Mouse (Mus musculus) MEL (cell line): ENCODE data around the gene Gm8797. TPM values are rescaled to one million over a fixed set of nuclear protein-coding genes. Genes with fewer than 3 reads are reported as not detected.

Source experiments
- DNase-seq: peaks from one replicate; pipeline ENCODE4 v3.0.0; 2011; ENCODE audit warnings: low read depth, low spot score
- H3K27ac ChIP-seq: 2 replicates; pipeline ENCODE4 v1.5.1; 2012; ENCODE audit warnings: low read depth, mild to moderate bottlenecking, control low read depth, low read length, moderate library complexity; ENCODE audit not compliant: control insufficient read depth
- H3K27me3 ChIP-seq, 2 experiments: fragments of 150-350 bp in 1 of 2; sonication (generic) in 1 of 2; 2 replicates each; pipeline ENCODE4 v1.6.1; 2012; ENCODE audit warnings: low read length in 2 of 2, mild to moderate bottlenecking in 2 of 2, improper control_type of control experiment in 1 of 2, moderate library complexity in 1 of 2; ENCODE audit not compliant: insufficient read depth in 2 of 2, control insufficient read depth in 1 of 2
- H3K36me3 ChIP-seq, 2 experiments: 2 replicates each; pipeline ENCODE4 v1.6.1; 2012 to 2014; ENCODE audit warnings: low read length in 2 of 2, improper control_type of control experiment in 1 of 2, inconsistent platforms in 1 of 2, mild to moderate bottlenecking in 1 of 2; ENCODE audit not compliant: insufficient read depth in 2 of 2, control insufficient read depth in 1 of 2
- H3K4me1 ChIP-seq, 2 experiments: fragments of 150-350 bp in 1 of 2; sonication (generic) in 1 of 2; 2 replicates each; pipeline ENCODE4 v1.6.1; 2012; ENCODE audit warnings: low read length in 2 of 2, improper control_type of control experiment in 1 of 2, mild to moderate bottlenecking in 1 of 2; ENCODE audit not compliant: insufficient read depth in 2 of 2, control insufficient read depth in 1 of 2
- H3K4me3 ChIP-seq, 2 experiments: fragments of 150-350 bp in 1 of 2; sonication (generic) in 1 of 2; 2 replicates each; pipeline ENCODE4 v1.5.1; 2012; ENCODE audit warnings: low read depth in 2 of 2, low read length in 2 of 2, mild to moderate bottlenecking in 2 of 2, moderate library complexity in 2 of 2, control low read depth in 1 of 2, improper control_type of control experiment in 1 of 2; ENCODE audit not compliant: control insufficient read depth in 1 of 2, insufficient read depth in 1 of 2
- H3K79me2 ChIP-seq: 2 replicates; pipeline ENCODE4 v1.6.1; 2012; ENCODE audit warnings: mild to moderate bottlenecking, low read length, moderate library complexity; ENCODE audit not compliant: control insufficient read depth, poor library complexity, insufficient read depth
- H3K9ac ChIP-seq: 2 replicates; pipeline ENCODE4 v1.6.1; 2012; ENCODE audit warnings: low read depth, mild to moderate bottlenecking, control low read depth, low read length, moderate library complexity; ENCODE audit not compliant: control insufficient read depth, poor library complexity, severe bottlenecking
- H3K9me3 ChIP-seq: fragments of 150-350 bp; sonication (generic); replicated peaks from 2 replicates; pipeline ENCODE4 v1.6.1; 2012; ENCODE audit warnings: mild to moderate bottlenecking, low read length, improper control_type of control experiment, moderate library complexity; ENCODE audit not compliant: insufficient read depth
- GATA1 ChIP-seq: IDR thresholded peaks from 2 replicates; pipeline ENCODE4 v1.6.1; 2011; ENCODE audit warnings: low read depth, low read length, improper control_type of control experiment
- polyA plus RNA-seq, 2 experiments: library from polyadenylated mRNA; stranded (reverse) in 1 of 2; unstranded in 1 of 2; fragments of >175 nt in 1 of 2; fragments of >200 nt in 1 of 2; gene quantifications; 2 replicates each; pipeline versions ENCODE4 v1.2.1 to v1.2.4; 2012; ENCODE audit warnings: low replicate concordance in 2 of 2, low read depth in 1 of 2; ENCODE audit not compliant: insufficient read length in 2 of 2, insufficient read depth in 1 of 2, missing spikeins in 1 of 2
- total RNA-seq: library from RNA; depleted of rRNA; stranded (reverse); fragments of 300-350 nt; gene quantifications from 2 replicates; pipeline ENCODE4 v1.2.3, GENCODE M21; 2012

Gene Gm8797
- total and polyA plus RNA-seq, 3 experiments: 2.9 to 185 TPM; not detected in 1

DNA sequence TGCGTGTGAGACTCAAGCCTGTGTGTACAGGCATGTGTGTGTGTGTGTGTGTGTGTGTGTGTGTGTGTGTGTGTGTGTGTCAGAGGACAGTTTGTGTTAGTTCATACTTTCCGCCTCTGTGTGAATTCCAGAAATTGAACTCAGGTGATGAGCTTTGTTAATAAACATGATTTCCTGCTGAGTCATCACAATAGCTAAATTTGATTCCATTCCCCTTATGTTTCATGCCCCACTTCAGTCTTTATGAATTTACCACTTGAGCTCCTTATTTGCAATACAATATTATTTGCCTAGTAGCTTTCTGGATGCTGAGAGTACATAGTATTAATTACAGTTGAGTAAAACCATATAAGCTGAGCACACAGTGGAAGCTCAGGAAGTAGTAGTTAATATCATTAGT, 26.3 kb downstream of the Gm8797 start:
- Histone ChIP-seq H3K36me3 (no peaks in the 10 kb centered on the region), H3K9ac (no peak overlapping the region), H3K79me2 (no peaks in the 10 kb centered on the region), H3K4me3 (no peak overlapping the region), H3K9me3 (no peaks in the 10 kb centered on the region), H3K4me1 (no peaks in the 10 kb centered on the region), H3K27me3 (no peaks in the 10 kb centered on the region), H3K27ac (no peak overlapping the region)
- no peak for TF ChIP-seq GATA1
- no peak for DNase-seq
